Mouse (Mus musculus) E14TG2a.4 (cell line): ENCODE results near the gene Cep70.

Experiments used
- H3K27me3 ChIP-seq: 2 replicates; pipeline ENCODE4 v1.6.1; 2014; ENCODE audit warnings: low read length, control low read depth; ENCODE audit not compliant: insufficient read depth
- H3K36me3 ChIP-seq: 2 replicates; pipeline ENCODE4 v1.6.1; 2014; ENCODE audit warnings: low read length, control low read depth; ENCODE audit not compliant: insufficient read depth
- H3K4me1 ChIP-seq: replicated peaks from 2 replicates; pipeline ENCODE4 v1.6.1; 2014; ENCODE audit warnings: low read depth, low read length, control low read depth
- H3K4me3 ChIP-seq: replicated peaks from 2 replicates; pipeline ENCODE4 v1.5.1; 2014; ENCODE audit warnings: mild to moderate bottlenecking, low read length
- H3K9me3 ChIP-seq: 2 replicates; pipeline ENCODE4 v1.6.1; 2014; ENCODE audit warnings: low read length, control low read depth
- CTCF ChIP-seq: conservative IDR thresholded peaks from 2 replicates; pipeline ENCODE4 v1.5.1; 2014; ENCODE audit warnings: low read length
- NANOG ChIP-seq: IDR thresholded peaks from 2 replicates; pipeline ENCODE4 v1.6.1; 2014; ENCODE audit warnings: borderline replicate concordance, low read length, mixed read lengths
- POU5F1 ChIP-seq: IDR thresholded peaks from 2 replicates; pipeline ENCODE4 v1.6.1; 2014; ENCODE audit warnings: low read length, borderline replicate concordance

The Cep70 gene

DNA sequence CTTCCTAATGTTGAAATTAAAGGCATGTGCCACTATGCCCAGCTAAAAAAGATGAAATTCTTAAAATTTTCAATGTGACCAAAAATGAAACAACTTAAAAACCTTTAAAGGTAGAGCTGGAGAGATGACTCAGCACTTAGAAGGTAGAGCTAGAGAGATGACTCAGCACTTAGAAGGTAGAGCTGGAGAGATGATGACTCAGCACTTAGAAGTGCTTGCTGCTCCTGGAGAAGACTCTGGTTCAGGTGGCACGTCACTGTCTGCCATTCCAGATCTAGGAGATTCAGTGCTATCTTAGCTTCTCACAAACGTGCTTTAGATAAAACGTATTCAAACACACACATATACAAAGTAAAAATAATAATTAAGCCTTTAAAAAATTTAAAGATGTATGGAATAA, 13.7 kb downstream of the Cep70 start:
- no peak for TF ChIP-seq NANOG
- no peak for TF ChIP-seq POU5F1
- no peak for TF ChIP-seq CTCF
- Histone ChIP-seq H3K4me1 (peaks cover 48% of the 10 kb centered on the region), H3K9me3 (peaks cover 13% of the 10 kb centered on the region; the same call in 1 of the 2 replicates), H3K27me3 (no peaks in the 10 kb centered on the region), H3K36me3 (peaks cover 70% of the 10 kb centered on the region), H3K4me3 (no peak overlapping the region; the same call in 1 of the 2 replicates)

GRCm38 (mm10) chr9:99258891-99259290, 15.7 kb downstream of the Cep70 start:
- Histone ChIP-seq H3K4me1 (peaks cover 29% of the 10 kb centered on the region), H3K36me3 (peaks cover 88% of the 10 kb centered on the region), H3K9me3 (peaks cover 13% of the 10 kb centered on the region; the same call in 1 of the 2 replicates), H3K4me3 (no peak overlapping the region), H3K27me3 (no peaks in the 10 kb centered on the region)
- peak; percentile 25; the same call in 1 of the 2 replicates for TF ChIP-seq NANOG
- no peak for TF ChIP-seq POU5F1
- no peak for TF ChIP-seq CTCF

DNA sequence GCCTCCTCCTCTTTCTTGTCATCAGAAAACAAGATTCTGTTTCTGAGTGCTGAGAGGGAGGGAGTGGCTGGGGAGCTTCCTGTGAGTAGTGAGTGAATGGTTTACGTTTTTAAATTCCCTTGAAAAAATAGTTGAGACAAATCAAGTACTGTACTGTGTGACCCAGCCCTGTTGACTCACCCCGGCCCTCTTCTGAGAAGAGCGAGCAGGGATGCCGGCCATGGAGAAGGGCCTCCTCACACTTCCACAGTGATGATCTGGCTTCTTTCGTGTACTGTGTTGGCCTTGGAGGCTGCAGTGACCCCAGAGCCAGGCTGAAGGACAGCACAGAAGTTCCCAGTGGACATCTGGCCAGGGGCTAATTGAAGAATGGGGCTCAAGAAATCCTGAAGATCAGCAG, 61.1 kb downstream of the Cep70 start:
- Histone ChIP-seq H3K4me1 (no peaks in the 10 kb centered on the region), H3K36me3 (peaks cover 51% of the 10 kb centered on the region), H3K27me3 (no peaks in the 10 kb centered on the region), H3K9me3 (no peaks in the 10 kb centered on the region), H3K4me3 (no peak overlapping the region)
- TF ChIP-seq POU5F1 (no peak), CTCF (no peak), NANOG (no peak)

DNA sequence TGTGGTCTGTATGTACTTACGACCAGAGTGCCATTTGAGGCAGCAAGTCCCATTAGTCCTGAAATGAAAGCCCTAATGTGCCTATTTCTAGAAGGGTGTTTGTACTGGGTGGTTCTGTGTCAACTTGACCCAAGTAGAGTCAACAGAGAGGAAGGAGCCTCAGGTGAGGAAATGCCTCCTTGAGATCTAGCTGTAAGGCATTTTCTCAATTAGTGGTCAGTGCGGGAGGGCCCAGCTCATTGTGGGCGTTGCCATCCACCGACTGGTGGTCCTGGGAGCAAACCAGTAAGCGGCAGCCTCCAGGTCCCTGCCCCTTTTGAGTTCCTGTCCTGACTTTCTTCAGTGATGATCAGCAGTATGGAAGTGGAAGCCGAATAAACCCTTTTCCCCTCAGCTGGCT, 63.1 kb downstream of the Cep70 start:
- Histone ChIP-seq H3K9me3 (no peaks in the 10 kb centered on the region), H3K4me3 (no peak overlapping the region), H3K36me3 (peaks cover 57% of the 10 kb centered on the region), H3K4me1 (no peaks in the 10 kb centered on the region), H3K27me3 (no peaks in the 10 kb centered on the region)
- no peak for TF ChIP-seq POU5F1
- no peak for TF ChIP-seq CTCF
- TF ChIP-seq NANOG, result no peak

- Histone ChIP-seq H3K4me3 (no peak overlapping the region), H3K4me1 (peaks cover 10% of the 10 kb centered on the region), H3K36me3 (peaks cover 4% of the 10 kb centered on the region; the same call in 1 of the 2 replicates), H3K27me3 (no peaks in the 10 kb centered on the region), H3K9me3 (no peaks in the 10 kb centered on the region)
- no peak for TF ChIP-seq POU5F1
- no peak for TF ChIP-seq NANOG
- no peak for TF ChIP-seq CTCF
These were observed 76.3 kb downstream of the Cep70 start for GRCm38 (mm10) chr9:99319343-99319951.

DNA sequence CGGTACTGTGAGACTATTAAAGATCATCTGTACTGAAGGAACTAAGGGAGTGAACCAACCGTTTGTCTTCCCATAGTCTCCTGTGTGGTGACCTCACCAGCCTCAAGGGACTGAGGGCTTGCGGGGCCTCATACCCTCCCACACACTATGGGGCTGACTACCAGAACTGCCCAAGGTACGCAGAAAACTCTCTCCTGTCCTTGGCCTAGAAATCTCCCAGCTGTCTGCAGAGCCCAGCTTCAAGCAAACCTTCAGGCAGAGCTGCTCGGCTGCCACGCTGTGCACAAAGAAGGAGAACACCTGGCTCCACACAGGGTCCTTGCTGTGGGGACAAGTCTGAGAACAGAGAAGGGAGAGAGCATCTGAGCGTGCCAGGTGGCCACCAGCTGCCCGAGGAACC, 76.8 kb downstream of the Cep70 start:
- Histone ChIP-seq H3K36me3 (peaks cover 4% of the 10 kb centered on the region; the same call in 1 of the 2 replicates), H3K9me3 (no peaks in the 10 kb centered on the region), H3K27me3 (no peaks in the 10 kb centered on the region), H3K4me1 (peaks cover 10% of the 10 kb centered on the region), H3K4me3 (no peak overlapping the region)
- TF ChIP-seq POU5F1 (no peak), NANOG (no peak)

DNA sequence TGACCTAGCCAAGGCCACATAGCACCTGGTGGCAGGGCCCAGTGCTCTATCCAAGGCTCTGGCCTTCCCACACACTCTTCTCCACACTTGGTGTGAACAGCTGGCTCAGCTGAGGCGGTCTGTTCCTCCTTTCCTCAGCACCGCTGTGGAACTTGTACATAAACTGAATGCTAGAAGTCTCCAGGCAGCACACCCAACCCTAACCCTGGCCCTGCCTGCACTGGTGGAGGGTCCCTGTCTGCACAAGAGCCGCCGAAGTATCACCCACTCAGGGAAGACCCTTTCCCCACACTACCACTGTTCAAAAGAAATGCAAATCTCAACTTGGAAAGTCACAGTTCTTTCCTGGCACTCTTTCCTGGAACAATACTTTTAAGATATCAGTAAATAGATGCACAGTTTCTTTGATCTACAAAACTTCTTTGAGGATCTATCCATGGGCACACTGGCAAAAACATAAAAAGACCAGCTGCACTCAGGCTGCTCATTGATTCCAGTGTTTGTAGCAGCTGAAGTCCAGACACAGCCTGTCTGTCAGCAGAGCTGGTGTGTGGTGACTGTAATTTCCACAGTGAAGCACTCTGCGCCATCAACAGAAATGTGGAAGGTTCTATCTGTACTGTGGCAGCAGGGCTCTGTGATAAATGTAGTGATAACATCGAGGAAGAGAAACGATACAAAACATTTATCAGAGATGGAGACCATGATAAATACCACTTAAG, 82.2 kb downstream of the Cep70 start:
- Histone ChIP-seq H3K9me3 (no peaks in the 10 kb centered on the region), H3K27me3 (no peaks in the 10 kb centered on the region), H3K4me3 (no peak overlapping the region), H3K4me1 (no peaks in the 10 kb centered on the region), H3K36me3 (peaks cover 13% of the 10 kb centered on the region)
- TF ChIP-seq CTCF (no peak), POU5F1 (no peak), NANOG (no peak)

GRCm38 (mm10) chr9:99325961-99326360, 82.8 kb downstream of the Cep70 start:
- Histone ChIP-seq H3K27me3 (no peaks in the 10 kb centered on the region), H3K36me3 (peaks cover 19% of the 10 kb centered on the region), H3K4me3 (no peak overlapping the region), H3K9me3 (no peaks in the 10 kb centered on the region), H3K4me1 (no peaks in the 10 kb centered on the region)
- no peak for TF ChIP-seq CTCF

DNA sequence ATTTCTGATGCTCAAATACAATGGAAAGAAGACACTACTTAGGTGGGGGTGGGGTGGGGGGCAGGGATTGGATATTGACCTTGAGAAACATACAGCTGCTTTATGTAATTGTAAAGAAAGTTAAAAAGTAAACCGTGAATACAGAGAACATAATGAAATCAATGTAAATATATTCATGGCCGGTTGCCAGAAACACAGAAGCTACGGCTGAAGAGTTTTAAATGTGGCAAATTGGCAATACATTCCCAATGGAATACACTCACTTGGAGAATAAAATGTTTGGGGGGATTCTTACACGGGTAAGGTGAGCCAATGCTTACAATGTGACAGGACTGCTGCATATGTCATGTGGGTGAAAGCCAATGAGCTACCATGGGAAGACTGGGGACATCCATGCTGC, 83.7 kb downstream of the Cep70 start:
- Histone ChIP-seq H3K4me3 (no peak overlapping the region), H3K27me3 (no peaks in the 10 kb centered on the region), H3K4me1 (no peaks in the 10 kb centered on the region), H3K36me3 (peaks cover 21% of the 10 kb centered on the region), H3K9me3 (no peaks in the 10 kb centered on the region)
- TF ChIP-seq POU5F1 (no peak), NANOG (no peak), CTCF (no peak)
